Mouse (Mus musculus): ENCODE data around the gene Slc40a1.

- no peak for TF ChIP-seq CTCF (IDR thresholded peaks at IDR 0.05; ENCODE audit: low read depth)
- no peak for TF ChIP-seq EP300 (optimal IDR thresholded peaks at IDR 0.05)
Observed at GRCm38 (mm10) chr1:45866288-45867018, 59.9 kb downstream of the Slc40a1 start.
